Mouse (Mus musculus) limb, embryonic 15.5 days (tissue): ENCODE results near the gene Elf5. TPM values are rescaled to one million over a fixed set of nuclear protein-coding genes. Genes with fewer than 3 reads are reported as not detected.

Experiments
- ATAC-seq: fragments of 200-750 bp; cut with Nextera tagmentation; 2 replicates; pipeline ENCODE4 v1.8.0; 2017; ENCODE audit warnings: low read depth, moderate TSS enrichment; ENCODE audit not compliant: insufficient number of reproducible peaks, low FRiP score, low TSS enrichment
- H3K27ac ChIP-seq: fragments of 300-500 bp; sonication (generic); 2 replicates; pipeline ENCODE4 v1.5.1; 2015; ENCODE audit warnings: moderate library complexity, mild to moderate bottlenecking, inconsistent platforms
- H3K27me3 ChIP-seq: fragments of 300-500 bp; sonication (generic); 2 replicates; pipeline ENCODE4 v1.6.1; 2015; ENCODE audit warnings: inconsistent platforms
- H3K36me3 ChIP-seq: fragments of 300-500 bp; sonication (generic); 2 replicates; pipeline ENCODE4 v1.6.1; 2015; ENCODE audit warnings: inconsistent platforms
- H3K4me1 ChIP-seq: fragments of 300-500 bp; sonication (generic); 2 replicates; pipeline ENCODE4 v1.6.1; 2015; ENCODE audit warnings: inconsistent platforms
- H3K4me2 ChIP-seq: fragments of 300-500 bp; sonication (generic); 2 replicates; pipeline ENCODE4 v1.6.1; 2015; ENCODE audit warnings: mild to moderate bottlenecking, inconsistent platforms
- H3K4me3 ChIP-seq: fragments of 300-500 bp; sonication (generic); 2 replicates; pipeline ENCODE4 v1.5.1; 2015; ENCODE audit warnings: mild to moderate bottlenecking, inconsistent platforms
- H3K9ac ChIP-seq: fragments of 300-500 bp; sonication (generic); 2 replicates; pipeline ENCODE4 v1.6.1; 2015; ENCODE audit warnings: inconsistent platforms
- H3K9me3 ChIP-seq: fragments of 300-500 bp; sonication (generic); 2 replicates; pipeline ENCODE4 v1.6.1; 2016; ENCODE audit warnings: inconsistent platforms
- WGBS: fragments of 180-500 bp; shearing (Covaris S2); methylation state at CpG from one replicate; pipeline ENCODE4 v1.1.7; 2015; 5-methylcytosine and 5-hydroxymethylcytosine counted together
- polyA plus RNA-seq: library from polyadenylated mRNA; unstranded; fragments of >200 nt; fragmentation: Nextera tagmentation; extraction: Ambion mirVana; gene quantifications from 2 replicates; pipeline ENCODE4 v1.2.1, GENCODE M21; 2015

Elf5 gene
- polyA plus RNA-seq, 1 experiment from 2014 or later, result 2.8 TPM

DNA sequence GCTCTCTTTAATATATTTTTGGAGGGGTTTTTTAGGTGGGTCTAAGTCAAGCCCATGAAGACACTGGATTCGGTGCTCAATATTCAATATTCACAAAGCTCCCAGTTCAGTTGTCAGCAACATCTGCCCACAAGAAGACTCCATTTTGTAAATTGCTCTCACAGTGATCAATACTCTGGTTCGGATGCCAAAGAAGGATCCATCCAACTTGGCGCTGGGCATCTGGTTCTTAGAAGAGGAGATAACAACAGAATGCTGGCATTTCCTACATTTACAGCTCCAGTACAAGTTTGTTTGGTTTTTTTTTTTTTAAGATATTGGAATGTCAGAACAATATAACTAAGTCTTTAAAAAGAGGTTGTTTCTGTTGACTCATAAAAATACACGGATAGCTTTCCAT is 69.4 kb downstream of the Elf5 start:
- H3K27ac ChIP-seq, result no peak overlapping the region
- ATAC-seq, result no peak
- H3K4me1 ChIP-seq, result peaks cover 10% of the 10 kb centered on the region
- peaks cover under 1% of the 10 kb centered on the region; the same call in 1 of the 2 replicates for H3K36me3 ChIP-seq
- H3K4me2 ChIP-seq, result no peak overlapping the region
- 88% methylated on average over 4 of the region's 4 CpGs for WGBS
- no peaks in the 10 kb centered on the region for H3K27me3 ChIP-seq
- no peak overlapping the region for H3K4me3 ChIP-seq
- H3K9me3 ChIP-seq, result no peaks in the 10 kb centered on the region
- no peak overlapping the region for H3K9ac ChIP-seq

DNA sequence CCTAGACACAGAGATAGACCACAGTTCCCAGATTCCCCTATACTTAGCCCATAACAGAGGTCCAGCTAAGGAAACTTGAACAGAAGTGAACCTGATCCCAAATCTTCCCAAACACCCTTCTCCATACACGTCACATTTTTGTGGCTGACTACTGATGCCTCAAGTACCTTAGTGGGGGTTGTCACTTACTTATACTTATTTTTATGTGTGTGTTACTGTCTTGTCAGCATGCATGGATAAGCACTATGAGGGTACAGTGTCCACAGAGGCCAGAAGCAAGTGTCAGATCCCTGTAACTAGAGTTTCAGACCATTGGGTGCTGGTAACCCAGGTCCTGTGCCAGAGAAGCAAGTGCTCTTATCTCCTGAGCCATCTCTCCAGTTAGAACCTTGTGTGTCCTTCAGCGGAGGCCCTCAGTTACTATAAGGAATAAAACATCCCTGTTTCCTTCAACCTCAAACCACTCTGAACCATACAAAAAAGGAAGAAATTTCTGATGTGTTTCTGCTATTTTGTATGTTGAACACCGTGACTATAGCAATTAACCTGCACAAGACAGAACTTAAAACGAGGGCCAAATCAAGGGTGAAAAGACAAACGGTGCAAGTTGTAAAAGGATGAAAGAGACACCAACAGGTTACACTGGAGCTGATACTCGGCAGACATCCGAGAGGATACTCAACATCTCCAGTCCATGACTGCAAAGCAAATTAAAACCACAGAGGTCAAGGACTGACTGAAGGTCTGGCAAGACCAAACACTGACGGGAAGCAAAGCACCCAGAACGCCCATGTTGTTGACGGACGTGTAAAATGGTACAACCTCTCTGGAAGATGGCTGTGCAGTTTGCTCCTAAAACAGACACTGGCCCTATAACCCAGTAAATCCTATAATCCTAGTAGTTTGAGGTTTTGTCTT is 70.1 kb downstream of the Elf5 start:
- H3K9me3 ChIP-seq, result no peaks in the 10 kb centered on the region
- H3K36me3 ChIP-seq, result no peaks in the 10 kb centered on the region
- no peak overlapping the region for H3K4me3 ChIP-seq
- ATAC-seq, result no peak
- no peak overlapping the region for H3K27ac ChIP-seq
- no peak overlapping the region for H3K9ac ChIP-seq
- H3K4me2 ChIP-seq, result no peak overlapping the region
- peaks cover 10% of the 10 kb centered on the region for H3K4me1 ChIP-seq
- no peaks in the 10 kb centered on the region for H3K27me3 ChIP-seq
- 79% methylated on average over 11 of the region's 11 CpGs for WGBS

DNA sequence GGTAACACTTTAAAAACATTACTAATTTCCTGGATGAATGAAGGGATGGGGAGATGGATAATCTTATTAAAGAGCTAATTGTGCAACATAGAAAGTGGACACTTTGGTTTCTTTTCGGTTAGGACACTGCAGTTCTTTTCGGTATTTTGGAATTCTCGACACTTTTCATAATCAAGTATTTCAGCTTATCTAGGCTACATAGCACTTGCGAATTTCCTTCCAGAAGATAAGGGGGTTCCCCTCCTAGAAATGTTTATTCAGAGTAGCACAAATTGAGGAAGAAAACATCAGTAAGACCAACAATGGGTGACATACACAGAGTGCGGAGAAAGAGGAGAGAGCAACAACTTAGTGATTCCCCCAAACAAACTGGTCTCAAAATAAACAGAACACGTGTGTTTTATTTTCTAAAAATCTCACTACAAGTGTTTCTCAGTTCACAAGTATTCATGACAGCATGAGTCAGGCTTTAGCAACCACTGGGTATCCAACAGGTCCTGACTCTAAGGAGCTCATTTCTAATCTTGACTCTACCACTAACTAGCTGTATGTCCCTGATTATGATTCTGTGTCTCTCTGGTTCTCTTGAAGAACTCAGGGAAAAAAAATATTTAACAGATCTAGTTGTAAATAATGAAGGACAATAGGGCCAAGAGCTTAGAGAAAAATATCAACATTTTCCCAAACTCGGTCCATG is 71.9 kb downstream of the Elf5 start:
- no peak overlapping the region for H3K9ac ChIP-seq
- H3K27me3 ChIP-seq, result no peaks in the 10 kb centered on the region
- H3K9me3 ChIP-seq, result no peaks in the 10 kb centered on the region
- H3K36me3 ChIP-seq, result no peaks in the 10 kb centered on the region
- 77% methylated on average over 7 of the region's 7 CpGs for WGBS
- H3K4me2 ChIP-seq, result peak overlapping the region; percentile 56
- no peak for ATAC-seq
- H3K27ac ChIP-seq, result no peak overlapping the region
- H3K4me1 ChIP-seq, result peaks cover 10% of the 10 kb centered on the region
- 0 out of 2 replicates have a peak overlapping the region, but pooled peaks have one; percentile 83 for H3K4me3 ChIP-seq

DNA sequence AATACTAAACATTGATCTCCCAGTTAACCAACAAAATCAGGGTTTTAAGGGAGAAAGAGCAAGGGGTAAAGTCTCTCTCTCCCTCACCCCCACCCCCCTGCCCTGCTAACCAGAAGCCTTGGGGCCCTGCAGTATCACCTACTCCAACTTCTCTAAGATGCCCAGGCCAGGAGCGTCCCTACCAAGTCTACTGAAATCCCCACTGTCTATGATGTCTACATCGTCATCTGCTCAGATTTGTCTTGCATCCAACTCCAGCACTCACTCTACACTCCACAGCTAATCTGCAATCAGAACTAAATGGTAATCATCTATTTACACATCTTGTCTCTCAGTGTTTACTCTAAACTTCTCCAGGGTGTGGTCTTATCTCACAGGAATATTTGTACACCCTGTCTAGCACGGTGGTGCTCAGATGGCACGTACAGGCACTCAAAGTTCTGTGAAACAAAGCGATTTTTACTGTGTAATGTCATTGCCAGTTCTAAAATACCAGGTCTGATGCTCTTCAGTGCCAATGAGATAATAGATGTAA is 72.6 kb downstream of the Elf5 start:
- Histone ChIP-seq H3K4me2 (peak overlapping the region; percentile 56), H3K4me1 (peaks cover 10% of the 10 kb centered on the region), H3K36me3 (no peaks in the 10 kb centered on the region), H3K9me3 (no peaks in the 10 kb centered on the region), H3K27ac (0 out of 2 replicates have a peak overlapping the region, but pooled peaks have one; percentile 97), H3K27me3 (no peaks in the 10 kb centered on the region), H3K9ac (peak overlapping the region; percentile 85; the same call in 1 of the 2 replicates), H3K4me3 (peak overlapping the region; percentile 83)
- WGBS, result 34% methylated on average over 5 of the region's 5 CpGs
- no peak for ATAC-seq

DNA sequence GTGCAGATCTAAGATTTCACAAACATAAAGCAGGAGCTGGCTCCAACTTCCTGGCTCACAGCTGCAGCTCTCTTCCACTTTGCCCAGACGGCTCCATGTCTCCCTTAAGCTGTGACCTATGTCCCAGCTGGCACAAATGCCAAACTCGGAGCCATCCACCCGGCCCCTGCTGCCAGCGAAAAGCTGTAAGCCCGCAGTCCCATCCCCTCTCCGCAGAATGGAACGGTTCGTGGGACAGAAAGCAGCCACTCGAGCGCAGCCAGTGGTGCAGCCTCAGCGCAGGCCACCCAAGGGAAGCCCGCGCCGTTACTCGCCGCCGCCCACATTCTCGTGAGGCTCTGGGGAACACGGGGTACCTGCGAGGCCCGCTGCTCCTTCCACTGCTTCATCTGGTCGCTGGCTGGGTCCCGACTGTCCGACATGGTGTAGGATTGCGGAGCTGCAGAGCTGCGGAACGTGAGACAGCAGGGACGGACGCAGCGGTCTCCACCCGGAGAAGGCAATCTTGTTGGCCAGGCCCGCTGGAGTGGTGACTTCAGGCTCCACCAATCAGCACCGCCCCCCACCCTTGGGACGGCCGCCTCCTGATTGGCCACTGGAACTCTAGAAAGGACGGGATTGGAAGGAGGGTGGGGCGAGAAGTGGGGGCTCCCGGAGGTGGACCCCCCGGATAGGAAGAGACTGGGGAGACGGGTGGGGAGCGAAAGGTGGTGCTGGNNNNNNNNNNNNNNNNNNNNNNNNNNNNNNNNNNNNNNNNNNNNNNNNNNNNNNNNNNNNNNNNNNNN is 73.3 kb downstream of the Elf5 start, which contains the start of gene Cat:
Gene Cat (minus strand): TSS at position 544 of the 785 bp plus-strand sequence.
- Histone ChIP-seq H3K4me3 (peak within 1 kb of the TSS; percentile 83), H3K27ac (peak within 1 kb of the TSS; percentile 97), H3K4me2 (peak within 1 kb of the TSS; percentile 56), H3K9me3 (no peaks in the 10 kb centered on the region), H3K4me1 (peaks cover 10% of the 10 kb centered on the region), H3K27me3 (no peaks in the 10 kb centered on the region), H3K9ac (peak within 1 kb of the TSS; percentile 85), H3K36me3 (no peaks in the 10 kb centered on the region)
- ATAC-seq, result peak; percentile 99
- WGBS, result under 1% methylated on average over 41 of the region's 41 CpGs

DNA sequence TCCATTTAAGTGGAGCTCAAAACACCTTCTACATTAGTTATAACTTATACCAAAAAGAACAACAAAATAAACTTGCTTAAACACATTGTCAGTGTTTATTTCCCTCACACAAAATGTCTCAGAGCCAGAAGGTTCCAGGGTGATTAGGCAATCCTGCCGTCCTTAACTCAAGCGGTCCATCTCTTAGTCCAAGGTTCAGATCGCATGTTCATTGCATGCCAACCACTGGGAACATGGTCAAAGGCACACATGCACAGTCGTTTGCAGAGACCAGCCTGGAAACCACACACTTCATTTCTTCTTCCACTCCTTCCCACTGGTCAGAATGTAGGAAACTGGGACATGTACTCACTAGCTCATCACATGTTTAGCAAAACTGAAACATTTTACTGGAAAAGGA is 81.0 kb downstream of the Elf5 start:
- ATAC-seq, result no peak
- H3K27me3 ChIP-seq, result no peaks in the 10 kb centered on the region
- WGBS, result 83% methylated on average over 4 of the region's 4 CpGs
- no peaks in the 10 kb centered on the region for H3K9me3 ChIP-seq
- H3K9ac ChIP-seq, result no peak overlapping the region
- no peak overlapping the region for H3K4me2 ChIP-seq
- H3K36me3 ChIP-seq, result no peaks in the 10 kb centered on the region
- H3K4me1 ChIP-seq, result no peaks in the 10 kb centered on the region
- no peak overlapping the region for H3K27ac ChIP-seq
- no peak overlapping the region for H3K4me3 ChIP-seq

DNA sequence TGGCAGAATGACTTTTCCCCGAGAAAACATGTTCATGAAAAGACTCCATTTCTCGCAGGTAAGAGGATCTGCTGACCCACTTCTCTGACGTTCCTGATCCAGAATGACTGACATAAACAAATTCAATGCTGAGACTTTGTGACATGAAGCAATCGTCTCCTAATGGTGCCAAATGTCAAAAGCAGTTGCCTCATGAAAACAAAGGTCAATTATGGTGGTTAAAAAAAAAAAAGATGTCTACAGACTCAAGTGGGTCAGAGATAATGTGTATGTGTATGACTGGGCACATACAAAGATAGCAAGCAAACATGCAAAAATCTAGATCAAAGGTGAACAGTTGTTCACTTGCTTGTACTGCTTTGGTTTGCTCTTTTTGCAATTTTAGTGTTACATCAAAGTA is 82.3 kb downstream of the Elf5 start:
- no peaks in the 10 kb centered on the region for H3K9me3 ChIP-seq
- H3K9ac ChIP-seq, result no peak overlapping the region
- whole genome bisulfite sequencing, result 78% methylated on average over 4 of the region's 4 CpGs
- no peaks in the 10 kb centered on the region for H3K27me3 ChIP-seq
- H3K27ac ChIP-seq, result no peak overlapping the region
- no peak overlapping the region for H3K4me2 ChIP-seq
- no peak overlapping the region for H3K4me3 ChIP-seq
- H3K4me1 ChIP-seq, result no peaks in the 10 kb centered on the region
- H3K36me3 ChIP-seq, result no peaks in the 10 kb centered on the region
- ATAC-seq, result no peak

DNA sequence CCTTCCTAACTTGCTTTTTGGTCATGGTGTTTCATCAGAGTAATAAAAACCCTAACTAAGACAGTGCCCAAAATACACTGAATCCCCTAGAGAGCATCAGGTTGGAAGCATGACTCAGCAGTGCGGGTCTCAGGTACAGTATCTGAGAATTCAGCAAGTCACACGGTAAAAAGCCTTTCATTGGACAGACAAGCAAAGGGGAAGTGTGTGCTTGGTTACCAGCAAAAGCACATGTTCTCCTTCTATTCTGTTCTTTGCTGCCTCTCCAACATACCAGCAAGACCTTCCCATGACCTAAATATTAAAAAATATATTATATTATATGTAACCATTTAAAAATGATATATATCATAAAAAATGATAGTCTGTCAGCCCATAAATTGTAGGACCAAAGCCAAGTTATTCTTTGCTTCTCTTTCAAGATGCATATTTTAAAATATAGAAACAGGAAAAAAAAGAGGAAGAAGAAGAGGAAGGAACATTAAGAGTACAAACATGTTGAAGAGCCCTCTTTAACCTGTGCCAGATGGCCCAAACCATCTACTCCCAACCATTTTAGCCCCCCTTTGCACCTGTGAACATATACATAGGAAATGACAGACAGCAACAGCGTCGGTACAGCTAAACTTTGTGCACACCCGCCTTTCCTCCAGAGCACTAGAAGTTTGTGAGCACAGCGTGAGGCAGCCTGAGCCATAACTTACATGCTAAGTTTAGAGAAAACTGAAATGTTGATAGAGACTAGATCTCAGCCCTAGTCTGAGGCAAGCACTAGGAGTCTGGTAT is 84.3 kb downstream of the Elf5 start:
- Histone ChIP-seq H3K9ac (no peak overlapping the region), H3K9me3 (no peaks in the 10 kb centered on the region), H3K4me2 (no peak overlapping the region), H3K4me1 (no peaks in the 10 kb centered on the region), H3K4me3 (no peak overlapping the region), H3K27me3 (no peaks in the 10 kb centered on the region), H3K27ac (no peak overlapping the region), H3K36me3 (no peaks in the 10 kb centered on the region)
- no peak for ATAC-seq
- 78% methylated on average over 6 of the region's 6 CpGs for WGBS

Other genes starting within 250 kb of the Elf5 start
- 4.3 and 4.4 TPM in 2 replicates for gene Ehf, start 108.4 kb upstream of the Elf5 start, polyA plus RNA-seq
- gene Cat, start 73.5 kb downstream of the Elf5 start, polyA plus RNA-seq, result 73.1 and 84.3 TPM in 2 replicates
- gene Abtb2, start 154.6 kb downstream of the Elf5 start, polyA plus RNA-seq, result 16.7 and 16.9 TPM in 2 replicates